Mouse (Mus musculus): ENCODE data around the gene Arhgap28.

DNA sequence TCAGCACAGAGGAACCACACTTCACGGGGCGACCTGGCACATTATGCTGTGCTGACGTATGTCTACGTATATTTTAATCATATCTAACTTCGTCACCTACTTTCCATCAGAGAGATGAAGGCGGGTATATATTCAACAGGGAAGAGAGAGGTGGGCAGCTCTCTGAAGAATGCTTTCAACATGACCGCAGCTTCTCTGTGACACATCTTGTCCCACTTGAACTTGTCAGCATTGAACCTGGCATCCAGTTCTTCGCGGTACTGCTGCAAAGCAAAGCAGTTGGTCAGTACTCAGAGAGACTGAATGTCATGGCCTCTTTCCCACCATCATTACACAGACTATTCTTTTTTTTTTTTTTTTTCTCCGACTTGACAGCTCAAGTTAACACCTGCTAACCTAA lies 139.6 kb downstream of the Arhgap28 start:
- TF ChIP-seq CTCF (IDR thresholded peaks at IDR 0.05; ENCODE audit: borderline replicate concordance, extremely low read depth, insufficient read depth, insufficient read length) = no peak
- TF ChIP-seq POLR2A (IDR thresholded peaks at IDR 0.05; ENCODE audit: borderline replicate concordance, extremely low read depth, insufficient read depth, insufficient read length, poor library complexity, severe bottlenecking) = no peak
